ENCODE assay signal across 8 mouse cellular contexts in the genomic region with DNA sequence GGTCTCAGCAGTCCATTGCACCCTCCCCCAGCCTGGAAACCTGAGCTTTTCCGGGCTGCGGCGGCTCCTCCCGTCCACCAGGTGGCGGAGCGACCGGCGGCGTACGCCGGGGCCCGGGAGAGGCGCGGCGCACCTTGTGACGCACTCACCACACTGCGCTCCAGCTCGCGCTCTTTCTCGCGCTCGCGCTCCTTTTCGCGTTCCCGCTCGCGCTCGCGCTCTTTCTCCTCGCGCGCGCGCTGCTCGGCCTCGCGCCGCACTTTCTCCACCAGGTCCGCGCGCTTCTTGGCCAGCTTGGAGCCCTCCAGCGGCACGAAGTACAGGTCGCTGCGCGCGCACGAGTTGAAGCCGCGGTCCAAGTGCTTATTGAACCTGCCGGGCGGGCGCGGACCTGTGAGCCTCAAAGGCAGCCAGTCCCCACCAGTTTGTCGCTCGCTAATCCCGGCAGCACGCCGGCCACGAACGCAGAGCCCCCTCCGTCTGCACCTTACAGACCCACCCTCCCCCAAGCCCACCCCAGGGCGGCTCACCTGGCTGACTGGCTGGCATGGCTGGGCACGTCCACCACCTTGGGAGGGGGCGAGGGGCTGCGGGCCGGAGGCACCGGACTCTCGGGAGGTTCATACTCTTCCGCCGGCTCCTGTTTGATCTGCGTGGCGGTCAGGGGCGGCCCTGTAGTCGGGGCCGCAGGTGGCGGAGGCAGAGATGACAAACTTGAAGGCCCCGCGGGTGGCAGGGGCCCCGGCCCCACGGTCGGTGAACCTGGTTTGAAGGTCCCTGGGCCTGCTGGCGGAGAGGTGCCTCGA. TPM values are rescaled to one million over a fixed set of nuclear protein-coding genes. Genes with fewer than 3 reads are reported as not detected.
DNase-seq lines count a peak whose midpoint lies in the region; ATAC-seq lines count a peak whose summit lies in the region.

No protein-coding gene starts in this region.

- H3K4me2 ChIP-seq in hindbrain, embryonic 16.5 days (ENCODE audit: low read length), result peak overlapping the region; percentile 91

- peaks cover 22% of the 10 kb centered on the region for H3K4me1 ChIP-seq in hindbrain, embryonic 16.5 days (ENCODE audit: control insufficient read depth, insufficient read depth, low read depth, low read length)

- peak; percentile 99 for DNase-seq in WW6 (ENCODE audit: low read depth, low spot score)
- DNase-seq in cerebellum, postnatal 4 days (ENCODE audit: low spot score in 2 of 2), result peak; percentile 90 to 96
- peak; percentile 93 for DNase-seq in gastrocnemius, adult 18-20 months (ENCODE audit: low spot score)
- DNase-seq in left cerebral cortex, adult 11 months (ENCODE audit: low spot score), result peak; percentile 91
- DNase-seq in lung, postnatal 4 days, result peak; percentile 96 to 97
- peak; percentile 98 for DNase-seq in retina, postnatal 1 day
- peak; percentile 96 for DNase-seq in thymus, postnatal 4 days

- peak overlapping the region; percentile 87 for H3K27ac ChIP-seq in hindbrain, embryonic 16.5 days (ENCODE audit: low read depth, low read length)

- peak overlapping the region; percentile 54 for H3K4me3 ChIP-seq in hindbrain, embryonic 16.5 days (ENCODE audit: low read length)

- ATAC-seq in hindbrain, embryonic 16.5 days, result peak; percentile 85

- no peaks in the 10 kb centered on the region for H3K9me3 ChIP-seq in hindbrain, embryonic 16.5 days (ENCODE audit: control insufficient read depth, low read length)

- under 1% methylated on average over 82 of the region's 85 CpGs for WGBS in hindbrain, embryonic 16.5 days

- peak overlapping the region; percentile 89 for H3K9ac ChIP-seq in hindbrain, embryonic 16.5 days (ENCODE audit: low read depth, low read length)

- no peaks in the 10 kb centered on the region for H3K27me3 ChIP-seq in hindbrain, embryonic 16.5 days (replicated peaks; ENCODE audit: control insufficient read depth, insufficient read depth, low read length)

- H3K36me3 ChIP-seq in hindbrain, embryonic 16.5 days (ENCODE audit: control insufficient read depth, insufficient read depth, low read length), result peaks cover 45% of the 10 kb centered on the region

RNA-seq across cellular contexts. Expression of a gene that starts 4.5 kb away (rescaled TPM):
- total RNA-seq in gastrocnemius, adult 18-20 months (2021), result 100 to 1,000 TPM; 162 TPM
- polyA plus RNA-seq in hindbrain, embryonic 16.5 days (2015; fragmentation: Nextera tagmentation; extraction: Ambion mirVana), result 587 and 645 TPM in 2 replicates

RNA-seq across cellular contexts. Expression of a gene that starts 7.2 kb away (rescaled TPM):
- total RNA-seq in gastrocnemius, adult 18-20 months (2021), result 1 to 10 TPM in 1 of 2 experiments, under 1 TPM in 1; 0.90 to 1.1 TPM
- polyA plus RNA-seq in hindbrain, embryonic 16.5 days (2015; fragmentation: Nextera tagmentation; extraction: Ambion mirVana), result 4.8 and 4.9 TPM in 2 replicates

RNA-seq across cellular contexts. Expression of a gene that starts 10.1 kb away (rescaled TPM):
- not detected for total RNA-seq in gastrocnemius, adult 18-20 months (2021)
- polyA plus RNA-seq in hindbrain, embryonic 16.5 days (2015; fragmentation: Nextera tagmentation; extraction: Ambion mirVana), result not detected in 2 replicates

RNA-seq across cellular contexts. Expression of a gene that starts 10.6 kb away (rescaled TPM):
- 10 to 100 TPM; 44.0 to 56.4 TPM for total RNA-seq in gastrocnemius, adult 18-20 months (2021)
- 24.7 and 28.5 TPM in 2 replicates for polyA plus RNA-seq in hindbrain, embryonic 16.5 days (2015; fragmentation: Nextera tagmentation; extraction: Ambion mirVana)

RNA-seq across cellular contexts. Expression of a gene that starts 23.8 kb away (rescaled TPM):
- total RNA-seq in gastrocnemius, adult 18-20 months (2021), result 1 to 10 TPM in 1 of 2 experiments, under 1 TPM in 1; 0.87 to 1.2 TPM
- 192 and 210 TPM in 2 replicates for polyA plus RNA-seq in hindbrain, embryonic 16.5 days (2015; fragmentation: Nextera tagmentation; extraction: Ambion mirVana)

Comparison
In these comparisons a context has a peak if more than half of its experiments do, and no peak if none do; other contexts are left out.
1. Peak in every context shown above with its lines: DNase-seq, ATAC-seq, H3K4me3 ChIP-seq and H3K27ac ChIP-seq.